Mouse (Mus musculus) G1E (cell line): ENCODE measurements around the gene Arl8b. TPM values are rescaled to one million over a fixed set of nuclear protein-coding genes. Genes with fewer than 3 reads are reported as not detected.

Experiments used
- ATAC-seq: 2 replicates; pipeline ENCODE4 v1.8.0; 2016; ENCODE audit warnings: mild to moderate bottlenecking; ENCODE audit not compliant: insufficient number of reproducible peaks, poor library complexity, low FRiP score, severe bottlenecking; ENCODE audit errors: extremely low read depth
- DNase-seq: peaks from one replicate; pipeline ENCODE4 v3.0.0; 2012; ENCODE audit warnings: low spot score
- H3K27me3 ChIP-seq: 2 replicates; pipeline ENCODE4 v1.6.1; 2012; ENCODE audit warnings: mild to moderate bottlenecking, low read length, inconsistent platforms; ENCODE audit not compliant: insufficient read depth
- H3K36me3 ChIP-seq: replicated peaks from 2 replicates; pipeline ENCODE3; 2012; ENCODE audit warnings: mild to moderate bottlenecking, inconsistent platforms
- H3K4me1 ChIP-seq: 2 replicates; pipeline ENCODE4 v1.6.1; 2012; ENCODE audit warnings: low read depth, low read length, inconsistent platforms, mixed read lengths; ENCODE audit not compliant: insufficient read depth
- H3K4me3 ChIP-seq: 2 replicates; pipeline ENCODE4 v1.5.1; 2012; ENCODE audit warnings: low read depth, mild to moderate bottlenecking, inconsistent platforms, low read length, moderate library complexity, mixed read lengths
- H3K9me3 ChIP-seq: replicated peaks from 2 replicates; pipeline ENCODE4 v1.6.1; 2012; ENCODE audit warnings: inconsistent platforms
- CTCF ChIP-seq: IDR thresholded peaks from 2 replicates; pipeline ENCODE4 v1.5.1; 2012; ENCODE audit warnings: low read depth, low read length, inconsistent platforms, mixed read lengths
- GATA1 ChIP-seq: IDR thresholded peaks from 2 replicates; pipeline ENCODE4 v1.6.1; 2012; ENCODE audit warnings: borderline replicate concordance, low read length, inconsistent platforms, mixed read lengths
- GATA2 ChIP-seq: IDR thresholded peaks from 2 replicates; pipeline ENCODE4 v1.6.1; 2012; ENCODE audit warnings: low read depth, low read length, inconsistent platforms, borderline replicate concordance
- POLR2AphosphoS5 ChIP-seq: IDR thresholded peaks from 2 replicates; pipeline ENCODE4 v1.6.1; 2012; ENCODE audit warnings: low read depth, low read length, inconsistent platforms; ENCODE audit not compliant: insufficient replicate concordance
- TAL1 ChIP-seq: conservative IDR thresholded peaks from 2 replicates; pipeline ENCODE4 v1.6.1; 2012; ENCODE audit warnings: low read depth, low read length, inconsistent platforms, mixed read lengths
- polyA plus RNA-seq: library from polyadenylated mRNA; stranded (reverse); fragments of >175 nt; gene quantifications from 2 replicates; pipeline ENCODE4 v1.2.3, GENCODE M21; 2012
- total RNA-seq, 2 experiments: library from RNA; stranded (forward) in 1 of 2; stranded (reverse) in 1 of 2; fragments of 200-1000 nt in 1 of 2; fragments of >200 nt in 1 of 2; fragmentation: Nextera tagmentation in 1 of 2; gene quantifications; 2 replicates each; pipeline ENCODE4 v1.2.3; 2014 to 2017

Arl8b gene
- total and polyA plus RNA-seq, 3 experiments, result 18.8 to 400 (median 207) TPM

- H3K9me3 ChIP-seq, result no peaks in the 10 kb centered on the region
- no peaks in the 10 kb centered on the region for H3K27me3 ChIP-seq
- no peak for ATAC-seq
- DNase-seq, result no peak
- H3K4me3 ChIP-seq, result no peak overlapping the region
- no peak for TF ChIP-seq CTCF
- no peak for TF ChIP-seq POLR2AphosphoS5
- TF ChIP-seq GATA2, result no peak
- no peak for TF ChIP-seq TAL1
- no peak for TF ChIP-seq GATA1
- H3K4me1 ChIP-seq, result peaks cover 70% of the 10 kb centered on the region
- peaks cover 51% of the 10 kb centered on the region for H3K36me3 ChIP-seq
These were observed 49.3 kb downstream of the Arl8b start for GRCm38 (mm10) chr6:108832170-108832569.

GRCm38 (mm10) chr6:108832989-108833388 lies 50.1 kb downstream of the Arl8b start:
- H3K4me1 ChIP-seq, result peaks cover 69% of the 10 kb centered on the region

GRCm38 (mm10) chr6:108833963-108834697 lies 51.2 kb downstream of the Arl8b start:
- ATAC-seq, result no peak

More at GRCm38 (mm10) chr6:108832989-108833388, 50.1 kb downstream of the Arl8b start:
- H3K9me3 ChIP-seq, result no peaks in the 10 kb centered on the region
- ATAC-seq (peak; percentile 29), DNase-seq (no peak)
- TF ChIP-seq GATA1, result no peak
- no peak for TF ChIP-seq CTCF
- TF ChIP-seq TAL1, result no peak
- no peak for TF ChIP-seq GATA2
- H3K36me3 ChIP-seq, result peaks cover 59% of the 10 kb centered on the region
- no peak overlapping the region for H3K4me3 ChIP-seq
- no peaks in the 10 kb centered on the region for H3K27me3 ChIP-seq

GRCm38 (mm10) chr6:108835765-108836691 lies 53.1 kb downstream of the Arl8b start:
- Histone ChIP-seq H3K36me3 (peaks cover 76% of the 10 kb centered on the region), H3K9me3 (no peaks in the 10 kb centered on the region), H3K4me1 (peaks cover 70% of the 10 kb centered on the region), H3K27me3 (no peaks in the 10 kb centered on the region), H3K4me3 (no peak overlapping the region)
- DNase-seq (no peak), ATAC-seq (no peak)
- TF ChIP-seq POLR2AphosphoS5 (no peak), GATA1 (no peak), CTCF (no peak), TAL1 (no peak)

More at GRCm38 (mm10) chr6:108833963-108834697, 51.2 kb downstream of the Arl8b start:
- H3K4me1 ChIP-seq, result peaks cover 74% of the 10 kb centered on the region
- no peak for TF ChIP-seq GATA1
- no peak for TF ChIP-seq POLR2AphosphoS5
- TF ChIP-seq TAL1, result no peak
- no peak for TF ChIP-seq GATA2
- no peak for TF ChIP-seq CTCF
- no peaks in the 10 kb centered on the region for H3K27me3 ChIP-seq
- no peaks in the 10 kb centered on the region for H3K9me3 ChIP-seq
- H3K4me3 ChIP-seq, result no peak overlapping the region
- H3K36me3 ChIP-seq, result peaks cover 66% of the 10 kb centered on the region
- no peak for DNase-seq

- TF ChIP-seq GATA1 (no peak), POLR2AphosphoS5 (no peak), GATA2 (no peak), TAL1 (no peak), CTCF (no peak)
- Histone ChIP-seq H3K4me3 (no peak overlapping the region), H3K9me3 (no peaks in the 10 kb centered on the region), H3K4me1 (peaks cover 60% of the 10 kb centered on the region), H3K27me3 (no peaks in the 10 kb centered on the region), H3K36me3 (peaks cover 79% of the 10 kb centered on the region)
- no peak for DNase-seq
- ATAC-seq, result no peak
These were observed 54.2 kb downstream of the Arl8b start for GRCm38 (mm10) chr6:108837081-108837480.

GRCm38 (mm10) chr6:108837958-108838357 lies 55.1 kb downstream of the Arl8b start:
- no peaks in the 10 kb centered on the region for H3K9me3 ChIP-seq
- TF ChIP-seq TAL1 (no peak), CTCF (no peak), GATA1 (no peak), GATA2 (no peak), POLR2AphosphoS5 (no peak)
- H3K36me3 ChIP-seq, result peaks cover 84% of the 10 kb centered on the region
- DNase-seq (no peak), ATAC-seq (no peak)
- peaks cover 54% of the 10 kb centered on the region for H3K4me1 ChIP-seq
- no peak overlapping the region for H3K4me3 ChIP-seq
- H3K27me3 ChIP-seq, result no peaks in the 10 kb centered on the region
